Mouse (Mus musculus): ENCODE data around the gene Prl8a1. TPM values are rescaled to one million over a fixed set of nuclear protein-coding genes. Genes with fewer than 3 reads are reported as not detected.

Prl8a1 gene
- polyA plus RNA-seq (2012; ENCODE audit: insufficient read depth, insufficient read length, missing spikeins), result not detected in 2 replicates

DNA sequence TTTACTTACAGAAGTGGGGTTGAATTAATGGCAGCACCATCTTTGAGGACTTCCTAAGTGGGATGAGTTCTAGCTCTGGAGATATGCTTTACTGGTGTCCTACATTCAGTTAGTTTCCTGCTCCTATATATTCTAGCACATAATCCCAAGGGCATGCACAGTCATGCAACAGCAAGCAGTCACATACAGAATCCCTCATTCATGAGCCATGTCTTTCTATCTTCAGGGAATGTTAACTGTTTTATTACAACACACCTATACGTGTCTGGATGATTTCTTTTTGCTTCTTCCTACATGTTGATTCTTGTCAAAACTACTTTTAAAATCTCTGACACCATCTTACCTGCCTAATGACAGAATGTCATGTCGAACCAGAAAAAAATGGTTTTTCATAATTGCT is at the start of gene Prl8a1:
TSS of gene Prl8a1 (minus strand) at position 101 of the 400 bp plus-strand sequence.
- Histone ChIP-seq H3K4me1 (ENCODE audit: control insufficient read depth, insufficient read depth, insufficient read length, low read length) (no peaks in the 10 kb centered on the region), H3K4me3 (ENCODE audit: insufficient read depth, low read depth, low read length) (no peak within 1 kb of the TSS), H3K27ac (replicated peaks; ENCODE audit: low read depth, low read length) (no peak within 1 kb of the TSS)

DNA sequence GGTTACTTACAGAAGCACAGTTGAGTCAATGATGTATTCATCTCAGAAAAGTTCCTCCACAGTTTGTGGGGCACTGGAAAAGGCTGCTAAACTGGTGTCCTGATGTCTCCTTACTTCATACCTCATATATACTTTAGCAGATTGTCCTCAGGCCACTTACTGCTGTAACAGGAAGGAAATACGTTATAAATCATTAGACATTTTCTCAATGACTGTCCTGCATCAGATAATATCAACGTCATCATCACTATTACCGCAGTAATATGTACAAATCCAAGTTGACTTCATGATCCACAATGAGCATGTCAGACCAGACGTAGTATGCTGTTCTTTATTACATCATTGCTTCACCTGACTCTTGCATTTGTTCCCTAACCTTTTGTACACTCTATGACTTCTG is 28.5 kb upstream of the Prl8a1 start, which contains the start of gene Prl7b1:
TSS of gene Prl7b1 (minus strand) at position 101 of the 400 bp plus-strand sequence.
- Histone ChIP-seq H3K4me1 (ENCODE audit: control insufficient read depth, insufficient read depth, insufficient read length, low read length) (no peaks in the 10 kb centered on the region), H3K27ac (replicated peaks; ENCODE audit: low read depth, low read length) (no peak within 1 kb of the TSS), H3K4me3 (ENCODE audit: insufficient read depth, low read depth, low read length) (no peak within 1 kb of the TSS)

- H3K4me1 ChIP-seq (ENCODE audit: control insufficient read depth, insufficient read depth, insufficient read length, low read length), result no peaks in the 10 kb centered on the region
- no peak within 1 kb of the TSS for H3K27ac ChIP-seq (replicated peaks; ENCODE audit: low read depth, low read length)
- no peak within 1 kb of the TSS for H3K4me3 ChIP-seq (ENCODE audit: insufficient read depth, low read depth, low read length)
Observed at GRCm38 (mm10) chr13:27564506-27564905, 17.5 kb downstream of the Prl8a1 start, which contains the start of gene Prl8a9. TSS of gene Prl8a9 (minus strand) at chr13:27564606.

DNA sequence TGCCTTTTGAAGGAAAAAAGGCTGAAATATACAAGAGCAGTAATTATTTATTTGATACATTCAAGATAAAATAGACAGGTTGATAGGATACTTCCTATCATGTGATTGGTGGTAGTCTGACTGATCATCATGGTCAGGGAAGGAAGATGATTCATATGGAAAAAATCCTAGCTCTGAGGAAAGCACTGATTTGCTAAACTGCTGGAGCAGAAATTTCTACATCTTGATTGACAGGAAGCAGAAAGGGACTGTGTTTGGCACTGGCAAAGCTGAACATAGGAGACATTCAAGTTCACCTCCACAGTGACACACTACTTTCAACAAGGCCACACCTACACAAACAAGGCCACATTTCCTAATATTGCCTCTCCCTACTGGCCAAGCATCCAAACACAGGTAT is 28.6 kb downstream of the Prl8a1 start:
- Histone ChIP-seq H3K4me1 (ENCODE audit: control insufficient read depth, insufficient read depth, insufficient read length, low read length) (no peaks in the 10 kb centered on the region), H3K27ac (replicated peaks; ENCODE audit: low read depth, low read length) (no peak overlapping the region), H3K4me3 (ENCODE audit: insufficient read depth, low read depth, low read length) (no peak overlapping the region)

Other genes starting within 250 kb of the Prl8a1 start
- not detected in 2 replicates for gene Prl8a2, start 236.5 kb downstream of the Prl8a1 start, polyA plus RNA-seq (2012; ENCODE audit: insufficient read depth, insufficient read length, missing spikeins)
- not detected in 2 replicates for gene Prl2b1, start 191.3 kb downstream of the Prl8a1 start, polyA plus RNA-seq (2012; ENCODE audit: insufficient read depth, insufficient read length, missing spikeins)
- not detected in 2 replicates for gene Prl8a6, start 143.5 kb downstream of the Prl8a1 start, polyA plus RNA-seq (2012; ENCODE audit: insufficient read depth, insufficient read length, missing spikeins)
- not detected in 2 replicates for gene Prl8a8, start 69.0 kb downstream of the Prl8a1 start, polyA plus RNA-seq (2012; ENCODE audit: insufficient read depth, insufficient read length, missing spikeins)
- not detected in 2 replicates for gene Prl8a9, start 17.6 kb downstream of the Prl8a1 start, polyA plus RNA-seq (2012; ENCODE audit: insufficient read depth, insufficient read length, missing spikeins)
- gene Prl7b1, start 28.4 kb upstream of the Prl8a1 start, polyA plus RNA-seq (2012; ENCODE audit: insufficient read depth, insufficient read length, missing spikeins), result not detected in 2 replicates
- not detected in 2 replicates for gene Prl7a1, start 60.3 kb upstream of the Prl8a1 start, polyA plus RNA-seq (2012; ENCODE audit: insufficient read depth, insufficient read length, missing spikeins)
- gene Prl7a2, start 85.9 kb upstream of the Prl8a1 start, polyA plus RNA-seq (2012; ENCODE audit: insufficient read depth, insufficient read length, missing spikeins), result not detected in 2 replicates
- gene Prl7d1, start 134.6 kb upstream of the Prl8a1 start, polyA plus RNA-seq (2012; ENCODE audit: insufficient read depth, insufficient read length, missing spikeins), result not detected in 2 replicates
- not detected in 2 replicates for gene Prl7c1, start 198.6 kb upstream of the Prl8a1 start, polyA plus RNA-seq (2012; ENCODE audit: insufficient read depth, insufficient read length, missing spikeins)
- not detected in 2 replicates for gene Prl2a1, start 219.5 kb upstream of the Prl8a1 start, polyA plus RNA-seq (2012; ENCODE audit: insufficient read depth, insufficient read length, missing spikeins)